Mouse (Mus musculus) bone marrow macrophage, adult 2 months (primary cell): ENCODE measurements around the gene Jtb. TPM values are rescaled to one million over a fixed set of nuclear protein-coding genes. Genes with fewer than 3 reads are reported as not detected.

Experiments used
- H3K27ac ChIP-seq: 2 replicates; pipeline ENCODE4 v1.5.1; 2012; ENCODE audit warnings: low read depth, low read length; ENCODE audit not compliant: insufficient read depth
- H3K4me1 ChIP-seq: 2 replicates; pipeline ENCODE4 v1.6.1; 2012; ENCODE audit warnings: low read length; ENCODE audit not compliant: control insufficient read depth, insufficient read depth
- H3K4me3 ChIP-seq: 2 replicates; pipeline ENCODE4 v1.5.1; 2012; ENCODE audit warnings: mild to moderate bottlenecking, low read length, moderate library complexity; ENCODE audit not compliant: insufficient read depth
- CTCF ChIP-seq: IDR thresholded peaks from 2 replicates; pipeline ENCODE4 v1.5.1; 2012; ENCODE audit warnings: low read depth, mild to moderate bottlenecking, low read length, moderate library complexity
- POLR2A ChIP-seq: IDR thresholded peaks from 2 replicates; pipeline ENCODE4 v1.6.1; 2012; ENCODE audit warnings: mild to moderate bottlenecking, low read depth, low read length, borderline replicate concordance
- polyA plus RNA-seq: library from polyadenylated mRNA; stranded (reverse); fragments of >200 nt; gene quantifications from 2 replicates; pipeline ENCODE4 v1.2.4, GENCODE M21; 2012; ENCODE audit not compliant: missing spikeins, insufficient read depth, insufficient read length

The Jtb gene
- 64.5 and 67.9 TPM in 2 replicates for polyA plus RNA-seq

DNA sequence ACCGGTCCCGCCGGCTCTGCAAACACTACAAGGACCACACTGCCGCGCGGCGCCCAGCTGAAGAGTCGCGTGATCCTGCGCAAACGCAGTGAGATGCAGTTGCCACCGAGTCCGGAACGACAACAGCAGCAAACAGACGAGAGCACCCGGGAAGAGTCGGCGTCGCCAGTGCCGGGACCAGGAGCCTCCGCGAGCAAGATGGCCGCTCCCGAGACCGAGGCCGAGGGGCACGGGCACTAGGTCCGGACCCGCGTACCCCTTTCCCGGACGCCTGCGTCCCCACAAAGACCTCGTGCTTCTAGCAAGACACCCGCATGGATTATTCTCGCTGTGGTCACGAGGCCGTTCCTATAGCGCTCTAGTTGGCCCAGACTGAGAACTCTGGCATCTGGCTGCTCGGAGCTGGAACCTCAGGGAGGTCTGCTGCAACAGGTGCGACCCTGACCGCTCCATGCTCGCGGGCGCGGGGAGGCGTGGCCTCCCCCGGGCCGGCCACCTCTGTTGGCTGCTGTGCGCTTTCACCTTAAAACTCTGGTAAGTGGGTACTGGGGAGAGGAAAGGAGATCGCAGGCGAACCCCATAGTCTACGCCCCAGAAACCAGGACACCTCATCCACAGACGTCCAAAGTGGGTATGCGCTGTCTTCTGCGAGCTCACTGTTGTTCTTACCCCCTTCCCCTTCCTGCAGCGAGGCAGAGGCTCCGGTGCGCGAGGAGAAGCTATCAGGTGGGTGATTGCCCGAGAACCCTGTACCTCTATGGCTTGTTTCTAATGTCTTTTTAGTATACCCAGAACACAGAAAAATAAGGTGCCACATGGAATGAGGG, at the start of gene Jtb:
Gene Jtb, plus strand, starts transcription at position 91 of the 827 bp plus-strand sequence.
- peak; percentile 22; the same call in 1 of the 2 replicates for TF ChIP-seq CTCF
- peak; percentile 68; the same call in 1 of the 2 replicates for TF ChIP-seq POLR2A
- peak within 1 kb of the TSS; percentile 78 for H3K27ac ChIP-seq
- peaks cover 2% of the 10 kb centered on the region; the same call in 1 of the 2 replicates for H3K4me1 ChIP-seq
- peak within 1 kb of the TSS; percentile 95 for H3K4me3 ChIP-seq

DNA sequence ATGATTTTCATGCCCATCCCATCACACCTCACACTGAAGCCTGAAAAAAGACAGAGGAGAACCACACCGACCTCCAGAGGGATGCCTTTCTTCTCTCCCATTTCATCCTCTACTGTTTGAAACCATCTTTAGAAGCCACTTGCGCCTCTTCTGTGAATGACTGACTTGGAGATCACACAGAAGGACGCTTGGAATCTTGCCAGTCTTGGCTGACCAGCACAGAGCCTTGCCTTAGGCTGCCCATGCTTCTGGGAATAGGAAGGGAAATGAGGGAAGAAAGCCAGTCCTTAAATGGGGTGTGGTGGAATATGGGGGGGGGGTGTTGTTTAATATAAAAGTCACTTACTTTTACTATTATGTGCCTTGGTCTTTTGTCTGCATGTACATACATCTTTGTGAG, 47.8 kb upstream of the Jtb start:
- Histone ChIP-seq H3K4me3 (no peak overlapping the region), H3K27ac (no peak overlapping the region), H3K4me1 (no peaks in the 10 kb centered on the region)
- TF ChIP-seq POLR2A (no peak), CTCF (no peak)

DNA sequence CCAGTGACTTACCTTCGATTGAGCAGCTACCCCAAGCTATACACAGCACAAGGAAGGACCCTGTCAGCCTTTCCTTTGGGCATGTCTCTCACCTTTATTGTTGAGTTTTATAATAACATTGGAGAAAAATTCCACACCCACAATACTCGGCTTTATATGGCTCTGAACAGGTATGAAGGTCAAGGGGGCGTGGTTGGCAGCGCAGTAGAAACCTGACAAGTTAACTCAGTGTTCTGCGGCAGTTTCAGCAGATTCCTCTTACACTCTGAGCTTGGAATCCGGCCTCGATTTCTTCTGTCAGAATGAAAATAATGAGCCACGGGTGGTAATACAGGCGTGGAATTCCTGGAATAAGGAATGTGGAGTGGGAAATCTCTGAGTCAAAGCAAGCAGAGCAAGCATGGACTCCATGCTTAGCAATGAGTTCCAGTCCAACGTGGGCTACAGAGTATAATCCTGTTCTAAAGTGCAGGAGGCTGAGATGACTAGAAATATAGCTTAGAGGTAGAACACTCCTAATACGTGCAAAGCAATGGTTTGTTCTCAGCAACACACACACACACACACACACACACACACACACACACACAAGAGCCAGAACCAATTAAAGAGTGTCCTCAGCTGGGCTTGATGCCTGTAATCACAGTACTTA, 40.4 kb upstream of the Jtb start:
- no peak overlapping the region for H3K4me3 ChIP-seq
- TF ChIP-seq CTCF (no peak), POLR2A (no peak)
- no peaks in the 10 kb centered on the region for H3K4me1 ChIP-seq
- H3K27ac ChIP-seq = no peak overlapping the region

DNA sequence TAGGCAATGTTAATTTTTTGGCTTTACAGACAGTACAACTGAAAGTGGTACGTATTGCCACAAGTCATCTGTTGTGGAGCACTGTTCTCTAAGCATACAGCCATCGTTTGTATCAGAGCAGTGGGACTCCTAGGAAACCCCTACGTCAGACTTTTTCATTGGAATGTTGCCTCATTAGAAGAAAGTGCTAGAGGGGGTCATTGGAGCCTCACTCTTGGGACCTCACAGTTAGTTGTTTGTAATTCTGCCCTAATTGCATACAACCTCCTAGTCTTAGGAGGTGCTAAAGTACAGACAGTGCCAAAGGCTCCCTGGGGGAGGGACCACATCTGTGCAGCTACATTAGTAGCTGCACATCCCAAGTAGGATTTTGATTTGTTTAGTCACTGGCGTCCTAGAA, 36.6 kb upstream of the Jtb start:
- TF ChIP-seq CTCF (no peak), POLR2A (no peak)
- Histone ChIP-seq H3K27ac (no peak overlapping the region), H3K4me3 (no peak overlapping the region), H3K4me1 (no peaks in the 10 kb centered on the region)

DNA sequence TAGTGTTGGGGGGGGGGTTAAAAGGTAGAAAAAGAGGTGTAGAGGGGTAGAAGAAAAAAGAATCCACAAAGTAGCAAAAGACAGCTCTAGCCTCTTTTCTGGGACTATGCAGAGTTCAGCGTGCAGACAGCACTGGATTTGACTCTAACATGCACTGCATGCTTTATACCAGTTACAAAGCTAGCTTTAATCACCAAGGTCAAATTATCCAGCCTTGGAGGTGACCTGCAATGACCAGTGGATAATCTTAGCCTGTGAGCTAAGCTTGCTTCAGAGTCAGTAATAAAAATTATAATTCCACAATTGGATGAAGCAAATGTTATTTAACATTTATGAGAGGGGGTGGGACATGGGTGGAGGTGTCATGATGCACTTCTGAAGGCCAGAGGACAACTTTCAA, 35.8 kb upstream of the Jtb start:
- no peaks in the 10 kb centered on the region for H3K4me1 ChIP-seq
- no peak for TF ChIP-seq POLR2A
- TF ChIP-seq CTCF = no peak

DNA sequence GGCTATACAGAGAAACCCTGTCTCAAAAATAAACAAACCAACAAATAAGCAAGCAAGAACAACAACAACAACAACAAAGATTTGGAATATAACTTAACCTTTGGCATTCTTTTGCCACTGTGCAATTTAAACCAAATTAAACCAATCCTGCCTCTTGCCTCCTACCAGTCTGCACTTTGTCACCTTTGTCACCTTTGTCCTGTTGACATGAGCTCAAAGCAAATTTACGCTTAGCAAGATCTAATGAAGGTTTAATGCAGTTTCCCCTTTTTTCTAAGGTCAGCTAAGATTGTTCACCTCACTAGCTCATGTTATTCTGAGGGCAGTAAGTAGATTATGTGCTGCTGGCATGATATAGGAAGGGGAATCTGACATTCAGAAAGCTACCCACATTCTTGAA, 33.8 kb upstream of the Jtb start:
- TF ChIP-seq CTCF (no peak), POLR2A (no peak)
- no peak overlapping the region for H3K4me3 ChIP-seq
- no peak overlapping the region for H3K27ac ChIP-seq
- no peaks in the 10 kb centered on the region for H3K4me1 ChIP-seq

More for the DNA sequence above, 35.8 kb upstream of the Jtb start:
- Histone ChIP-seq H3K4me3 (no peak overlapping the region), H3K27ac (no peak overlapping the region)

DNA sequence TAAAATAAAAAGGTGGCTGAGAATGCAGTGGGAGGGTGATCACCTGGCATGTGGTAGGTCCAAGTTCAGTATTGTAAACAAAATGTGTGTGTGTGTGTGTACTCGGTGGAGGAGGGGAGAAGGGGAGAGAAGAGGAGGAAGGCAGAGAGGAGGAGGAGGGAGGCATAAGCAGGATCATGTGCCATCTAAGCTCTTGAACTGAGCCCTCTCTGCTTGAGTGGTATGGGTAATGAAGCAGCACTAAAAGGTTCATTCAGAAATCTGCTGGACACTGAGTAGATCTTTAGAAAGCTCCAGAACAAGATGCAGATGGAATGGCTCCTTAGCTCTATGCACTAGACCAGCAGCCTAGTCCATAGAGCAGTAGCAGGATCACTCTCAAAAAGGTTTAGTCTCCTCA, 28.5 kb upstream of the Jtb start:
- no peak overlapping the region for H3K4me3 ChIP-seq
- H3K27ac ChIP-seq = no peak overlapping the region
- no peaks in the 10 kb centered on the region for H3K4me1 ChIP-seq
- TF ChIP-seq POLR2A = no peak
- no peak for TF ChIP-seq CTCF

DNA sequence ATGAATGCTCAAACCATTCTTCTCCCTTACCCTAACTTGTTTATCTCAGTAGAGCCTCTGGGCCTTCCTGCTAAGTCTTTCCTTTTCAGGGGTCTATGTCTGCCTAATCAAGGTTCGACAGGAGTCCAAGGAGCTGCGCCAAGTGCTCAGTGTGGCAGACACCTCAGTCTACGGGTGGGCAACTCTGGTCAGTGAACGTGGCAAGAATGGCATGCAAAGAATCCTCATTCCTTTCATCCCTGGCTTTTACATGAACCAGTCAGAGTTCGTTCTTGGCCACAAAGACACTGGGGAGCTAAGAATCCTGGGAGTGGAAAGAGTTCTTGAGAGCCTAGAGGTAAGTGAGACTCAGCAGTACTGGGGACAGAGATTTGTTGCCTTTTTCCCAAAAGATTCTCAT, 27.8 kb upstream of the Jtb start:
- TF ChIP-seq POLR2A = no peak
- no peak for TF ChIP-seq CTCF
- H3K4me3 ChIP-seq = no peak overlapping the region
- no peaks in the 10 kb centered on the region for H3K4me1 ChIP-seq
- no peak overlapping the region for H3K27ac ChIP-seq

DNA sequence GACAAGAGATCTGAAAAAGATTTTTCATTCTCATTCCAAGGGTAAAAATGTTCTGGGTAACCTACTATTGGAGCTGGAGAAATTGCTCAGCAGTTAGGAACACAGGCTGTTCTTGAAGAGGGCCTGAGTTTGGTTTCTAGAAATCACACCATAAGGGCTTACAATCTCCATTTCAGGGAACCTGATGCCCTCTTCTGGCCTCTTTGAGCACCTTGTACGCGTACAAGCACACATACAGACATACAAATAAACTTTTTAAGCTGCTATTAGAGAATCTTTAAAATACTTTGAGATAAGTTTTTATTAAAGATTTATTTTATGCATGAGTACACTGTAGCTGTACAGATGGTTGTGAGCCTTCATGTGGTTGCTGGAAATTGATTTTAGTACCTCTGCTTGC, 26.8 kb upstream of the Jtb start:
- TF ChIP-seq POLR2A (no peak), CTCF (no peak)
- no peaks in the 10 kb centered on the region for H3K4me1 ChIP-seq
- H3K27ac ChIP-seq = no peak overlapping the region
- H3K4me3 ChIP-seq = no peak overlapping the region

DNA sequence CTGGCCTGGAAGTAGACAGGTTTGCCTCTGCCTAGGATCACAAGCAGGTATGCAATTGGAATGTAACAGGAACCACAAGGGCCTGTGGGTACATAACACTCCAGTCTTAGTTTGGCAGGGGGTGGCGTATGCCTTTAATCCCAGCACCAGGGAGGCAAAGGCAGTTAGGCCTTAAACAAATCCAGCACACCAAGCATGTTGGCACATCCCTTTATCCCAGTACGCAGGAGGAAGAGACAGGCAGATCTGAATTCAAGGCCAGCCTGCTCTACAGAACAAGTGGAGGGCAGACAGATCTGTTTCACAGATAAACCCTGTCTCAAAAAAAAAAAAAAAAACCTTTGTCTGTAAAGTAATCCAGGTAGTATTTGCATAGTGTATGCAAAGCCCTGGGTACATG, 22.7 kb upstream of the Jtb start:
- Histone ChIP-seq H3K4me1 (peaks cover 9% of the 10 kb centered on the region), H3K4me3 (no peak overlapping the region), H3K27ac (no peak overlapping the region)
- TF ChIP-seq POLR2A = no peak
- TF ChIP-seq CTCF = no peak

DNA sequence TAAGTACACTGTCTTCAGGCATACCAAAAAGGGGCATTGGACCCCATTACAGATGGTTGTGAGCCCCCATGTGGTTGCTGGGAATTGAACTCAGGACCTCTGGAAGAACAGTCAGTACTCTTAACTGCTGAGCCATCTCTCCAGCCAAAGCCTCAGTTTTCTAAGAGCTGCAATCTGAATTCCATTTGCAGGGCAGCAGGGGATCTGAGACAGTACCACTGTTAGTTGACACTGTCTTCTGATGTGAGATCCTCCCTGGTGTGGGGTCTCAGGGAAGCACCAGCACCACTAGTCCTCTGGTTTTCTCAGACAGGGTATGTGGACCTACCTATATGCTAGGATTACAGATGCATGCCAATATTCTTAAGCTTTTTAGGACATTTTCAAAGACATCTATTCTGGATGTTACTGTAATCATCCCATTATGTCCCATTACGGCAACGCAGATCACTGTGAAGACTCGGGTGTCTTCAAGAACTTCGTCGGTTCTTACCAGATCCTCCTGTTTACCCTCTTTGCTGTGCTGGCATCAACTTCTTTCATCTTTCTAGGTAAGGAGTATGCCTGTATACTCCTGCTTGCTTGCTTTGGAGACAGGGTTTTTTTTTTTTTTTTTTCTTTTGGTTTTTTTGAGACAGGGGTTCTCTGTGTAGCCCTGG, 21.4 kb upstream of the Jtb start:
- TF ChIP-seq POLR2A = no peak
- no peak for TF ChIP-seq CTCF
- Histone ChIP-seq H3K4me3 (no peak overlapping the region), H3K27ac (no peak overlapping the region), H3K4me1 (peaks cover 14% of the 10 kb centered on the region)
